Mouse (Mus musculus) urinary bladder, adult 2 months (tissue): ENCODE data around the gene Olfr533. TPM values are rescaled to one million over a fixed set of nuclear protein-coding genes. Genes with fewer than 3 reads are reported as not detected.
"Not testable (repeated sequence)": the region's sequence is repeated elsewhere in the genome, so short reads cannot be mapped to it uniquely, and the experiment has no call there.

Experiments used
- DNase-seq: peaks from one replicate; pipeline ENCODE4 v3.0.0; 2022; ENCODE audit warnings: low spot score
- polyA plus RNA-seq: library from polyadenylated mRNA; depleted of rRNA; stranded (reverse); fragments of >200 nt; gene quantifications from 2 replicates; pipeline ENCODE4 v1.2.3, GENCODE M21; 2012; rRNA removed

Olfr533 gene
- not detected in 2 replicates for polyA plus RNA-seq

- not testable (repeated sequence) for DNase-seq
These were observed at the start of gene Olfr533 for GRCm38 (mm10) chr7:140463070-140463469. Gene Olfr533, plus strand, starts transcription at chr7:140463370.

- no peak for DNase-seq
These were observed 41.6 kb upstream of the Olfr533 start, which contains the start of gene Olfr532 for GRCm38 (mm10) chr7:140421539-140421938. Gene Olfr532, minus strand, starts transcription at chr7:140421639.

- no peak for DNase-seq
These were observed 20.0 kb upstream of the Olfr533 start for GRCm38 (mm10) chr7:140443141-140443540.

GRCm38 (mm10) chr7:140477886-140478285 lies 14.7 kb downstream of the Olfr533 start:
- no peak for DNase-seq

GRCm38 (mm10) chr7:140478733-140479132 lies 15.6 kb downstream of the Olfr533 start:
- no peak for DNase-seq

GRCm38 (mm10) chr7:140483916-140484315 lies 20.7 kb downstream of the Olfr533 start, which contains the start of gene Olfr535:
Gene Olfr535, plus strand, starts transcription at chr7:140484216.
- DNase-seq: no peak

- DNase-seq: no peak
These were observed 25.8 kb downstream of the Olfr533 start for GRCm38 (mm10) chr7:140488981-140489380.

GRCm38 (mm10) chr7:140494231-140494630 lies 31.1 kb downstream of the Olfr533 start:
- DNase-seq: no peak

- DNase-seq: no peak
These were observed 31.5 kb downstream of the Olfr533 start for GRCm38 (mm10) chr7:140494702-140495101.

GRCm38 (mm10) chr7:140507346-140508021 lies 44.3 kb downstream of the Olfr533 start, which contains the start of gene Olfr536:
Gene Olfr536, minus strand, starts transcription at chr7:140507396.
- not testable (repeated sequence) for DNase-seq

Other genes with a start within 250 kb of the Olfr533 start
- 1.1 and 1.2 TPM in 2 replicates for gene Cd163l1, start 245.1 kb upstream of the Olfr533 start, polyA plus RNA-seq
- 0.09 and 0.22 TPM in 2 replicates for gene 5830411N06Rik, start 216.1 kb upstream of the Olfr533 start, polyA plus RNA-seq
- gene Olfr525, start 142.5 kb upstream of the Olfr533 start, polyA plus RNA-seq: not detected in 2 replicates
- not detected in 2 replicates for gene Olfr527, start 129.4 kb upstream of the Olfr533 start, polyA plus RNA-seq
- gene Olfr60, start 101.7 kb upstream of the Olfr533 start, polyA plus RNA-seq: 0.04 and 0.22 TPM in 2 replicates
- not detected in 2 replicates for gene Olfr530, start 87.0 kb upstream of the Olfr533 start, polyA plus RNA-seq
- gene Olfr531, start 60.5 kb upstream of the Olfr533 start, polyA plus RNA-seq: not detected in 2 replicates
- not detected in 2 replicates for gene Olfr532, start 41.7 kb upstream of the Olfr533 start, polyA plus RNA-seq
- gene Olfr535, start 20.8 kb downstream of the Olfr533 start, polyA plus RNA-seq: not detected in 2 replicates
- gene Olfr536, start 44.0 kb downstream of the Olfr533 start, polyA plus RNA-seq: not detected in 2 replicates
- gene Olfr538, start 104.5 kb downstream of the Olfr533 start, polyA plus RNA-seq: not detected in 2 replicates
- gene Olfr46, start 137.9 kb downstream of the Olfr533 start, polyA plus RNA-seq: not detected in 2 replicates
- gene Olfr61, start 165.6 kb downstream of the Olfr533 start, polyA plus RNA-seq: not detected in 2 replicates
- not detected in 2 replicates for gene Olfr53, start 183.1 kb downstream of the Olfr533 start, polyA plus RNA-seq
- under 0.01 TPM in 1 of 2 replicates, not detected in the other for gene Olfr539, start 196.6 kb downstream of the Olfr533 start, polyA plus RNA-seq
- not detected in 2 replicates for gene Olfr45, start 218.6 kb downstream of the Olfr533 start, polyA plus RNA-seq
- gene Olfr541, start 233.9 kb downstream of the Olfr533 start, polyA plus RNA-seq: not detected in 2 replicates